Mouse (Mus musculus) megakaryocyte, embryonic 14.5 days (primary cell): ENCODE measurements around the gene 1700025C18Rik.

Experiments used
- FLI1 ChIP-seq: IDR thresholded peaks from 2 replicates; pipeline ENCODE4 v1.6.1; 2012; ENCODE audit warnings: low read length, inconsistent platforms, mixed read lengths
- GATA1 ChIP-seq: IDR thresholded peaks from 3 replicates; pipeline ENCODE4 v1.6.1; 2012; ENCODE audit warnings: mixed read lengths, low read length, inconsistent platforms, borderline replicate concordance

DNA sequence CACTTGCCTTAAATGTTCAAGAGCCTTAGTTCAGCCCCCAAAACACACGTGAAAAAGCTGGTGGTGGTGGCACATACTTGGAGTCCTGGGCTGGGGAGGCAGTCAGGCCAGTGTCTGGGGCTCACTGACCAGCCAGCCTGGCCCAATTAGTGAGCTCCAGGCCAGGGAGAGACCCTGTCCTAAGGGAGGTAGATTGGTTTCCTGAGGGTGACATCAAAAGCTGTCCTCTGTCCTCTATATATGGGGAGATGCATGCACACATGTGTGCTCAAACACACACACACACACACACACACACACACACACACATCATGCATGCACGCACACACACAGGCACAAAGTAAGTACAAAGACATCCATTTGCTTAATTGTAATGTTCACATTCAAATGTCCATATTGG is 46.8 kb downstream of the 1700025C18Rik start:
- TF ChIP-seq GATA1 (no peak), FLI1 (no peak)
